Mouse (Mus musculus): ENCODE data around the gene Olfr539. TPM values are rescaled to one million over a fixed set of nuclear protein-coding genes. Genes with fewer than 3 reads are reported as not detected.
A peak's percentile ranks its signal among the peaks of the same experiment; 100 is the strongest.
"Not testable (repeated sequence)": the region's sequence is repeated elsewhere in the genome, so short reads cannot be mapped to it uniquely, and the experiment has no call there.

Gene Olfr539
- total RNA-seq (2022), result under 1 TPM; 0.03 TPM

DNA sequence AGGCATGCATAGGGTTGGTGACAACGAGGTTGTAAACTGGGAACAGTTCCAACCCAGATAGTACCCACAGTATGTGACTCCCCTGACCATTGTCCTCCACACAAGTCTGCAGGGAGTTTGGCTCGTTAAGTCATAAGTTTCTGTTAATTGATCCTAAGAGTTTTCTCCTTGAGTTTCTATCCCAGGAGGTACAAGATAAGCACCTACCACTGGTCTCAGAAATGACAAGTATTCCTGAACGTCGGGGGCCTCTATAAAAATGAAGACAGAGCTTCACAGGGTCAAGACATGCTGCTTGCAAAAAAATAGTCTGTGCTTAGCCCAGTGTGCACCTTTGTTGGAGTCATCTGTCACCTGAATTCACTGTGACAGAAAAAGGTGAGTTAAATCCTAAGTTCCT, at the start of gene Olfr539:
TSS of gene Olfr539 (plus strand) at position 301 of the 400 bp plus-strand sequence.
- DNase-seq, result no peak

DNA sequence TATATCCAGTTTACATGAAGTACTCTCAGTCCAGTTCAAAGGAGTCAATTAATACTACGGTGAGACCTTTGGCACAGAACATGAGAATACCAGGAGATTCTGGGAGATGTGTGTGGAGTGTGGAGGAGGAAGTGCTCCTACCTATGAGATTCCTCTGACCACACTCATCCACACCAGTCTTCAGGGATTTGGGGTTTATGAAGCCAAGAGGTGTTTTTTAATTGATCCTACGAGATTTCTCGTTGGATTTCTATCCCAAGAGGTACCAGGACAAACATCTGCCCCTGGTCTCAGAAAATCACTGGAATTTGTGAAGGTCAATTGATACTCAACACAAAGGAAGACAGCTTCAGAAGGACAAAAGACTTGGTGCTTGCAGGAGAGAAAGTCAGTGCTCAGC, 31.1 kb upstream of the Olfr539 start, which contains the start of gene Olfr61:
TSS of gene Olfr61 (plus strand) at position 301 of the 400 bp plus-strand sequence.
- not testable (repeated sequence) for DNase-seq

DNA sequence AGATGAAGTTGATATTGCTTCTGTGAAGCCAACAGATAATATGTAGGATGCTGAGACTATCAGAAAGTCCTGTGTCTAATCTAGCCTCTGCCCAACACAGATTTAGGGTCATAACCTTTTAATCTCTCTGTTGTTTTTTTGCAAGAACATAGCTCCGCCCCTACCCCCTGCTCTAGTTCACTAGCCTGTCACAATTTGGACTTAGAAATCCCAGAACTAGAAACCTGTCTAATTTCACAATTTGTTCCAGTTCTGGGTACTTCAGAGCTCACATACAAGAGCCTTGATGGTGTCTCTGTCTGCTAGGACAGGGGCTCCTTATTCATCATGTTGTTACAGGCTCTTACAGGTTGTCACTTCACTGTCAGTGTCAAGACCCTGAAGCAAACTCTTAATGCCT, 29.2 kb upstream of the Olfr539 start:
- DNase-seq, result no peak

DNA sequence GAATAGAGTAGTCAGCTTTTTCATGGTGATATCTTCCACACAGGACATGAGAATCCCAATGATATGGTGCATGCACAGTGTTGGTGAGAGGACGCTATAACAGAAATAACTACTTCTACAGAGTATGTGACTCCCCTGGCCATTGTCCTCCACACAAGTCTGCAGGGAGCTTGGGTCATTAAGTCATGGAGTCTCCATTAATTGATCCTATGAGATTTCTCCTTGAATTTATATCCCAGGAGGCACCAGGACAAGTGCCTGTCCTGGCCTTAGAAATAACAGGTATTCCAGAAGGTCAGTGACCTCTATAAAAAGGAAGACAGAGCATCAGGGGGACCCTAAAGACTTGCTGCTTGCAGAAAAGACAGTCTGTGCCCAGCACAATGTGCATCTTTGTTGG, 13.6 kb upstream of the Olfr539 start, which contains the start of gene Olfr53:
TSS of gene Olfr53 (plus strand) at position 301 of the 400 bp plus-strand sequence.
- no peak for DNase-seq

DNA sequence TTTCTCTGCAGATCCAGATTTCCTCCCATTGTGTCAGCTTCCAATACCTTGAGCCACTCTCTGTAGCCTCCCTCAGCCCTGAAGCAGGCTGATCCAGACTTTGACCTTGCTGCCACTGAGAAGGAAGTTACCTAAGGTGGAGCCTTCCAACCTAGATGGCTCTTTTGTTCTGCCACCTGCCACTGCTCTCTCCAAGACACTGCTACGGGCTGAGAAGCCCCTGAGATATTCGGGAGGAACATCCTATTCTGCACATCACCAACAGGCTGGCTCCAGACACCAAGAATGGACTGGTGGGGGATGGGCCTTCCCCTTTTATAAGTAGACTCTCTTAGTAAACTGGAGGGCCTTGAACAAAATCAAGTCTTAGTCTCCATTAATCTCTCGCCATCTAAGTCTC, 11.0 kb downstream of the Olfr539 start:
- DNase-seq, result not testable (repeated sequence)

DNA sequence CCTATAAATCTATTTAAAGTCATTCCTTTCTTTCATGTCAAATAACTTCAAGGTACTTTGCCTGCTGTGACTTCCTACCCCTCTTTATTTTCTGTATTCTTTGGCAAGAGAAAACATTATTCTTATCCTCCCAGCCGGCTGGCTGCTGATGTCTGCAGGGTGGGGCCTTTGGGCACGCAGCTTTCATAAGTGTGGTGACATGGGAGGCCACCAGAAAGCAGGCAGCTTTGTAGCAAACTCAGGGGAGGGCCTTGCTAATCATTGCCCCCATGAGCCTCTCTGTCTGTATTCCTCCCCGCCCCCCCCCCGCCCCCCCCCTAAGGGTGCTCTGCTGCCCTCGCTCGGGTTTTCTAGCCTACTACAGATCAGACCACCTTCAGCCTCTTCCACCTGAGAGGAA, 16.1 kb downstream of the Olfr539 start:
- no peak for DNase-seq

DNA sequence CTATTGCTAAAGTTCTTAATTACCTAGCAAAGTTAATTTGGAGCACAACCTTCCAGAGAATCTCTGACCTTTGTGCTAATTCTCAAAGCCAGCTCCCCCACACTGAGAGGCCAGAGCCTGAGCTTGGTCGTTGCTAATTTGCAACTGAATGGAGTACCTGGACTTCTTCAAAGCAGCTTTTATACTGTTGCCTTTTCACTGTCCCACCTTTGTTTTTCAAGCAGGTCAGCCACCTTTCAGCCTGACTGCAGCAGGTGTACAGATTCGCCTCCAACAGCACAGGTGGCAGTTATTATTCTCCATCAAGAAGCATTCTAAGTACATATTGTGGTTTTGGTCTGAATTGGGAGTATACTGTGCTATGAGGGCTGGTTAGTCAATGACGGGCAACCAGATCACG, 19.9 kb downstream of the Olfr539 start:
- DNase-seq, result not testable (repeated sequence)

DNA sequence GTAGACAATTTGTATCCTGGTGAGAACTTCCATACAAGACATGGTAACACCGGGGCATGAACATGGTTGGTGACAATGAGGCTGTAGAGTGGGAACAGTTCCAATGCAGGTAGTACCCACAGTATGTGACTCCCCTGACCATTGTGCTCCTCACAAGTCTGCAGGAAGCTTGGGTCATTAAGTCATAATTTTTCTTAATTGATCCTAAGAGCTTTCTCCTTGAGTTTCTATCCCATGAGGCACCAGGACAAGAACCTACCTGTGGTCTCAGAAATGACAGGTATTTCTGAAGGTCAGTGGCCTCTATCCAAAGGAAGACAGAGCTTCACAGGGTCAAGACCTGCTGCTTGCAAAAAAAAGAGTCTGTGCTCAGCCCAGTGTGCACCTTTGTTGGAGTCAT, 21.9 kb downstream of the Olfr539 start, which contains the start of gene Olfr45:
TSS of gene Olfr45 (plus strand) at position 301 of the 400 bp plus-strand sequence.
- no peak for DNase-seq

DNA sequence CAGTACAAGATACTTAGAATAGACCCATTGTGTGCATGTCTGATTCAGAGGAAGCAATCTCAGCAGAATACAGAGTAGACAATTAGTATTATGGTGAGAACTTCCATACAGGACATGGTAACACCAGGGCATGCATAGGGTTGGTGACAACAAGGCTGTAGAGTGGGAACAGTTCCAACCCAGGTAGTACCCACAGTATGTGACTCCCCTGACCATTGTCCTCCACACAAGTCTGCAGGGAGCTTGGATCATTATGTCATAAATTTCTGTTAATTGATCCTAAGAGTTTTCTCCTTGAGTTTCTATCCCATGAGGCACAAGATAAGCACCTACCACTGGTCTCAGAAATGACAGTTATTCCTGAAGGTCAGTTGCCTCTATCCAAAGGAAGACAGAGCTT, 37.2 kb downstream of the Olfr539 start, which contains the start of gene Olfr541:
TSS of gene Olfr541 (plus strand) at position 301 of the 400 bp plus-strand sequence.
- DNase-seq, result no peak

DNA sequence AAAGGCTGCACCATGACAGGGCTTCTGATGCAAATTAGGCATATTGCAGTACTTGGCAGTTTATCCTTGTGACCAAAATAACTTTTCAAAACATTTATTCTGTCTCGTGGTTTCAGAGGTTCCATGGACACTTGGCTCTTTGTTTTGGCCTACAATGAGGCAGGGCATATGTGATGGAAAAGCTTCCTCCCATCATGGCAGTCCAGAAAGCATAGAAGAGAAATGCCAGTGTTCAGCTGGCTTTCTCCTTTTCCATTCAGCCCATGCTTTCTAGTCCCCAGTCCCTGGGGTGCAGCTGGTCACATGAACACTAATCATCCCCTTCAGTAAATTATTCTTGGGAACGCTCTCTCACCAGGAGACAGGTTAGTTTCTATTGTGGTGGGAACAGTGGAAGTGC, 46.6 kb downstream of the Olfr539 start:
- DNase-seq, result no peak

DNA sequence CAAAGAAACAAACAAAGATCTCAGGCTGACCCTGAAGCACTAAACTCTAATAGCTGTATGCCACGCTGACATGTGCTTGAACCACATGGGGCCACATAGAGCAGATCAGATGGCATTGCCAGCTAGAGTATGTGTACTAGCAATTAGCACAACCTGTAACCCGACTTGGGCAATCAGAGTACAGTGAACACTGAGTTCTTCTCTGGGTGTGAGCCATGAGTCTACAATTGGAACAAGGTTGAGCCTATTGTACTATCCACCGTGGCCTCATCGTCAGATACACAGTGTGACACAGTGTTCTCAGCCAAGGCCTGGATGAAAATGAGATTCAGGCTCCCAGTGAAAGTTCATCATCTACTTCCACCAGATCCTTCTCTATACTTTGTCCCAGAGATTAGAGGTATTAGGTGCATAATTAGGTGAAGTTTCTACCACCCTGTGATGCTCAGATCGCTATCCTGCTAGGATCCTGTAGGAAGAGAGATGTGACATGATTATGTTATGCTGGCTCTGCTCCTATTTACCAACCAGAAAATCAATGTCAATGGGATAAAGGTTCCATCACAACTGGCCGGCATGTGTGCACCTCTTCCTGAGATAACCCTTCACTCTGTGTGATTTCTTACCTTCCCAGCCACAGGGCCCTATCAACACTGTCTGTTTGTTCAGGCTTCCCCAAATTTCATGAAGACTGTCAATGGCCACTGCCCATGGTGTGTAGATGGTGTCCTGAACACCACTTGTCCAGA, 48.0 kb downstream of the Olfr539 start:
- DNase-seq, result no peak

DNA sequence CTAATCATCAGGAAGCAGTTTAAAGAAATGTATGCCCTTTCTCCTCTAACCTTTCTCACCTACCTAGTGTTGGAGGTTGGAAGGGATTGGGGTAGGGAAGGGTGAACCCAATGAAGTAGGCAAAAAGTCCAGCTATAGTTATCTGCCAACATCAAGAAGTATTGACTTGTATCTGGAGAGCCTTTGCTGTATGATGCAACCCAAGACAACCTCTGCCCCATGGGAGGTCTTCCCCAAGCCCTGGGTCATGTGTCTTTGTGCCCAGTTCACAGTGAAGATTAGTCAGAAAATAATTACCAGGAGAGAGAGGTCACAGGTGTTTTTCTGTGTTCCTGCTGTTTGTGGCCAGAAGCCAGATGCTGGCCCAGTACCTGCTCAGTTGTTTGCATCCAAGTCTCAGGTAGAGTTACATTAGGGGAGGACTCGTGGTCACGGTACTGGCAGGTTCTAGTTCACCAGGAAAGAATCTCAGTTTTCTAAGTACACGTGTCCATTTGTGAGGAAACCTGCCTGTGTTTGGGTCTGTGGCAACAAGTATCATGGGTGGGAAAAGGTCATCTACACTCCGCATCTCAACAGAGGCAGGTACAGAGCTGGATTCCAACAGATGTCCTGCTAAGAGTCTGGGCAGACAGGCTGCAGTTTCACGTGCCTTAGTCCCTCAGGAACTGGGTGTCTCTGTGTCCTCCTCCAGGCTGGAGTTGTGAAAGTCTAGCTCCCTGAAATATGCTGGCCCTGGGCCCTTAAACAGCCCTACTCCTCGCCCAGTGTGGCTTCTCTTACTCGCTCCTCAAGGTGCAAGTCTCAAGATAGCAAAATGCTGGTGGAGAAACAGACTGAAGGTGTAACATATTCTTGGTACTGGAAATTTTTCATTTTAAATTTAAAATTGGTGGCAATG, 57.7 kb downstream of the Olfr539 start:
- DNase-seq, result peak; percentile 8

DNA sequence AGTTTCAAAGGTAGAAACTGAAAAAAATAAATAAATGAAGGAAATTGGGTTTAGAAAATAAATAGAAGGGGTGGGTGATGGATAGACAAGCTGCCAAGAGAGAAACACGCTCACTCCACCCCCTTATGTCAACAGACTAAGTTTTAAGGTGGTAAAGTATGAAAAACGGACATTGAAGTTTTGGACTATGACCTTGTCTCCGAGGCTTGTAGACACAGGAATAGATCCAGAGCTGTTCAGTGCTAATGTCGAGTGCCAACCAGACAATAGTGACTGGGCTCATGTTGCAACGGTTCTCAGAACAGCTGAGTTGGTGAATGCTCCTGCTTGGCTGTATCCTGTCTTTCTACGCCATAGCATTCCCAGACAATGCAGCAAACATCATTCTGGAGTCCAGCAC, 61.4 kb downstream of the Olfr539 start:
- no peak for DNase-seq

DNA sequence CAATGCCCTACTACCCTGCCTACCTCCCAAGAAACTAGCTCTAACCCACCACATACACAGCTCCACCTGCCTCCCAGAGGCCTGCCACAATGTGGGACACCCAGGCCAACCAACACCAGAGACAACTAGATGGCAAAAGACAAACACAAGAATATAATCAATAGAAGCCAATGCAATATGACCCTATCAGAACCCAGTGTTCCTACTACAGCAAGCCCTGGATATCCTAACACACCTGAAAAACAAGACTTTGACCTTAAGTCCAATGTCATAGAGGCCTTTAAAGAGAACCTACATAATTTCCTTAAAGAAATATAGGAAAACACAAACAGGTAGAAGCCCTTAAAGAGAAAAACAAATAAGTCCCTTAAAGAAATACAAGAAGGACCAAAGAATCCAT, 65.8 kb downstream of the Olfr539 start:
- DNase-seq, result no peak

Other genes starting within 250 kb of the Olfr539 start
- not detected for gene Olfr532, start 238.3 kb upstream of the Olfr539 start, total RNA-seq (2022)
- gene Olfr533, start 196.6 kb upstream of the Olfr539 start, total RNA-seq (2022), result not detected
- gene Olfr535, start 175.7 kb upstream of the Olfr539 start, total RNA-seq (2022), result not detected
- gene Olfr536, start 152.5 kb upstream of the Olfr539 start, total RNA-seq (2022), result not detected
- gene Olfr538, start 92.0 kb upstream of the Olfr539 start, total RNA-seq (2022), result not detected
- under 1 TPM in 1 of 4 experiments, not detected in 3; 0.03 TPM for gene Olfr46, start 58.7 kb upstream of the Olfr539 start, total RNA-seq (2022)
- not detected for gene Olfr61, start 31.0 kb upstream of the Olfr539 start, total RNA-seq (2022)
- not detected for gene Olfr53, start 13.5 kb upstream of the Olfr539 start, total RNA-seq (2022)
- gene Olfr45, start 22.0 kb downstream of the Olfr539 start, total RNA-seq (2022), result not detected
- gene Olfr541, start 37.3 kb downstream of the Olfr539 start, total RNA-seq (2022), result not detected
- gene Cyp2e1, start 103.8 kb downstream of the Olfr539 start, total RNA-seq (2022), result 100 to 1,000 TPM in 3 of 4 experiments, 10 to 100 TPM in 1; 87.7 to 302 (median 204) TPM
- not detected for gene Syce1, start 127.9 kb downstream of the Olfr539 start, total RNA-seq (2022)
- 1 to 10 TPM; 3.8 to 8.6 (median 5.7) TPM for gene Zfp941, start 162.2 kb downstream of the Olfr539 start, total RNA-seq (2022)
- 1 to 10 TPM in 2 of 4 experiments, under 1 TPM in 1, not detected in 1; 0.73 to 1.8 (median 1.0) TPM for gene Urah, start 175.1 kb downstream of the Olfr539 start, total RNA-seq (2022)
- gene Scgb1c1, start 185.6 kb downstream of the Olfr539 start, total RNA-seq (2022), result not detected
- 1 to 10 TPM in 2 of 4 experiments, under 1 TPM in 1, not detected in 1; 0.23 to 1.3 (median 1.2) TPM for gene Odf3, start 187.9 kb downstream of the Olfr539 start, total RNA-seq (2022)
- 1 to 10 TPM in 2 of 4 experiments, not detected in 2; 1.0 to 1.2 TPM for gene Gm45785, start 196.4 kb downstream of the Olfr539 start, total RNA-seq (2022)
- gene Ric8a, start 197.0 kb downstream of the Olfr539 start, total RNA-seq (2022), result 10 to 100 TPM; 59.8 to 87.7 (median 75.9) TPM
- 10 to 100 TPM; 37.7 to 53.3 (median 46.1) TPM for gene Bet1l, start 197.6 kb downstream of the Olfr539 start, total RNA-seq (2022)
- 100 to 1,000 TPM; 113 to 125 (median 116) TPM for gene Psmd13, start 222.0 kb downstream of the Olfr539 start, total RNA-seq (2022)
- gene Sirt3, start 222.4 kb downstream of the Olfr539 start, total RNA-seq (2022), result 10 to 100 TPM; 33.4 to 48.7 (median 41.0) TPM
- 100 to 1,000 TPM in 3 of 4 experiments, 10 to 100 TPM in 1; 73.2 to 522 (median 364) TPM for gene Cox8b, start 240.5 kb downstream of the Olfr539 start, total RNA-seq (2022)